Mouse (Mus musculus) leukemia stem cell, adult 10-12 weeks (primary cell): Measurements from ENCODE around the gene Ces2a. TPM values are rescaled to one million over a fixed set of nuclear protein-coding genes. Genes with fewer than 3 reads are reported as not detected.

Experiments
- polyA plus RNA-seq: library from polyadenylated mRNA; stranded (reverse); fragments of >175 nt; gene quantifications from 2 replicates; pipeline ENCODE4 v1.2.3, GENCODE M21; 2012; ENCODE audit warnings: low replicate concordance

Gene Ces2a
- polyA plus RNA-seq = not detected in 2 replicates

DNA sequence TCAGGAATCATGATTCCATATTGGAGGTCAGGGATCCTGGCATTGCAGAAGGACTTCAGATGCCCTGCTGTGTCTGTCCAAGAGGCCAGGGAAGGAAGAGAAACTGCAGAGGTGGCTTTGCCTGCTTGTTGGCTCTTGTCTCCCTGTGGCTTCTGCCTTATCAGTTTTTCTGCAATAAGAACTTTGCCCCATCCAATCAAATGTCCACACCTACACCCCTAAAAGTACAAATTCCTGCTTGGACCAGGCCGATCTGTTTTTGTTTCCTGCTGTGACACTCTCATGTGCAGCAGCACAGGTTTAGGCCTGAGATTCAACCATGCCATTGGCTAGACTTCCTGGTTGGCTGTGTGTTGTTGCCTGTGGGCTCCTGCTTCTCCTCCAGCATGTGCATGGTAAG is at the start of gene Ces2a:
Gene Ces2a (plus strand): TSS at position 251 of the 400 bp plus-strand sequence.

Other genes starting within 250 kb of the Ces2a start
- gene Terb1, start 224.1 kb upstream of the Ces2a start, polyA plus RNA-seq = 0.30 TPM in 1 of 2 replicates, not detected in the other
- gene Nae1, start 199.4 kb upstream of the Ces2a start, polyA plus RNA-seq = 0.36 and 11.5 TPM in 2 replicates
- 25.6 and 116 TPM in 2 replicates for gene Car7, start 199.3 kb upstream of the Ces2a start, polyA plus RNA-seq
- gene Pdp2, start 142.6 kb upstream of the Ces2a start, polyA plus RNA-seq = 1.6 and 2.6 TPM in 2 replicates
- gene Cdh16, start 109.6 kb upstream of the Ces2a start, polyA plus RNA-seq = not detected in 2 replicates
- gene Rrad, start 102.7 kb upstream of the Ces2a start, polyA plus RNA-seq = 1.1 and 4.9 TPM in 2 replicates
- gene Ciao2b, start 92.0 kb upstream of the Ces2a start, polyA plus RNA-seq = 35.6 and 56.5 TPM in 2 replicates
- gene Ces2b, start 97.6 kb downstream of the Ces2a start, polyA plus RNA-seq = not detected in 2 replicates
- not detected in 2 replicates for gene Ces2c, start 113.1 kb downstream of the Ces2a start, polyA plus RNA-seq
- not detected in 2 replicates for gene Ces2e, start 192.3 kb downstream of the Ces2a start, polyA plus RNA-seq
- gene Ces2f, start 213.4 kb downstream of the Ces2a start, polyA plus RNA-seq = 0.06 TPM in 1 of 2 replicates, not detected in the other
- 8.6 and 44.6 TPM in 2 replicates for gene Ces2g, start 227.7 kb downstream of the Ces2a start, polyA plus RNA-seq